Mouse (Mus musculus) 3134 (cell line): ENCODE results near the gene Slc6a6.

Experiments used
- DNase-seq: peaks from one replicate; pipeline ENCODE4 v3.0.0-alpha.2; 2011; ENCODE audit warnings: low spot score; ENCODE audit not compliant: insufficient read length; ENCODE audit errors: extremely low read depth

The Slc6a6 gene

GRCm38 (mm10) chr6:91719865-91720533, 36.1 kb downstream of the Slc6a6 start:
- no peak for DNase-seq

GRCm38 (mm10) chr6:91720588-91721214, 36.8 kb downstream of the Slc6a6 start:
- DNase-seq = no peak

DNA sequence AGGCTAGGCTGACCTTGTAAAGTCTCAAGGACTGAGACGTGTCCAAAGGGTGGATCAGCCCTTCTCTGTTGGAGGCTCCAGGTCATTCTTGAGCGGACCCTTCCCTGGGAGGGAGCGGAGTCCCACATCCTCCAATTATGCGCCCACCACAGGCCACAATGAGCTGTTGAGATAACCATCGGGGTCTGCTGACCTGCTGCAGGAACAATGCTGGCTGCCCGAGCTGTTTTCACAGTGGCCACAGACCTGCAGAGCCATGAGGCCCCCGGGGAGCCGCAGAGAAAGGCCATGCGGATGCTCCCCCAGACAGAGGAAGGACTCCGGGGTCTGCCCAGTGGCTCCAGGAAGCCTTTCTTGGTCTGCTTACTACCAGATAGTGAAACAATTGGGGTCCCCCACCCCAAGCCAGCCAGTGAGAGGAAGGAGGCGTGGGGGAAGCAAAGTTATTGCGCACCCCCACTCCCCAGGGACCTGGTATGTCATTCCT, 37.4 kb downstream of the Slc6a6 start:
- no peak for DNase-seq

DNA sequence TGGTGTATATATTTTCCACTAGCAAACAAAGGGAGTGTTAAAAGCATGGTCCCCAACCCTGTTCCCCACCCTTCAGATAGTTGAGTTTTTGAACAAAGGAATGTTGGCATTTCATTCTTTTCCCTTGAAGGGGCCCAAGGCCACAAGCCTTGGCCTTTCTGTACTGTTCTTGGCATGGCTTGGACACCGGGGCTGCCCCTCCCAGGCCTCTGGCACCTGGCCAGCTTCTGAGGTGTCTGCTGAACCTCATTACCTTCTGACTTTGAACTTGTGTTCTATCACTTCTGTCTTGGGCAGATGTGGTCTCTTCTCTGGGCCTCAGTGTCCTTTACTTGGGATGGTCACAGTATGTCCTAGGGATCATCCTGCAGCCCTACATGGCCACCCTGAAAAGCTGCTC, 43.5 kb downstream of the Slc6a6 start:
- no peak for DNase-seq

GRCm38 (mm10) chr6:91728939-91729619, 45.2 kb downstream of the Slc6a6 start:
- DNase-seq = no peak

DNA sequence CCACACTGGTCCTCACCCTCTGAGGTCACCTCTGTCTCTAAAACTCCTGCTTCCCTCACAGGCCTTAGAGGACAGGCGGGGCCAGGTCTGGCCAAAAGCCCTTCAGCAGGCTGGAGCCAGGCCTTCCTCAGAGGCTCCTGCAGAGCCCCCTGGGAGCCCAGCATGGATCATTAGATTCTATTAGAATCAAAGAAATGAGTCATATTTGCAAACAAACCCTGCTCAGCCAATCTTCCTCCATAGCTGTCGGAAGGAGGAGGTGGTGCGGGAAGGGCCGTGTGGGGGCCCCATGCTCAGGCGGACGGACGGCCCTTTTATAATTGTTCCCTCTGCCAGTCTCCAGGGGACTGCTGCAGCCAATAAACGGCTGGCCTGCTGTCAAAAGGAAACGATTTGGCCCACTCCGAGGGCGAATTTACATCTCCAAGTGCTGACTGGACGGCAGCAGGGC, 45.8 kb downstream of the Slc6a6 start:
- peak; percentile 85 for DNase-seq

DNA sequence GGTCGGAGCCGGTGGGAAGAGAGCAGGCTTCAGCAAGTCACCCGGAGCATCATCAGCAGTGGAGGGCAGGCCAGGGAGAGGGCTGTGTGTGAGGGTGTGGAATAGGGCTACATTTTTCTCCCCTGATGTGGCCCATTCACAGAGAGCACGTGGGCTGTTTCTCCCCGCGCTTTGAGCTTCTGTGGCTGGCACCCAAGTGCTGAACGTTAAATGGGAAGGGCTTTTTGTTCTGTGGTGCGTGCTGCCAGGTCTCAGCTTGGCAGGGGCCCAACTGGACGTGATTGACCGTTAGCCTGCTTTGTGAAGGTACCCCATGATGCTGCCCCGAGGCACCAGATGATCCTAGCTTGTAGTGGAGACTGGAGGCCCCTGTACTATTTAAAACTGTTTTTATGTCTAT, 48.3 kb downstream of the Slc6a6 start:
- DNase-seq = peak; percentile 80

GRCm38 (mm10) chr6:91736471-91736870, 52.6 kb downstream of the Slc6a6 start:
- peak; percentile 66 for DNase-seq

DNA sequence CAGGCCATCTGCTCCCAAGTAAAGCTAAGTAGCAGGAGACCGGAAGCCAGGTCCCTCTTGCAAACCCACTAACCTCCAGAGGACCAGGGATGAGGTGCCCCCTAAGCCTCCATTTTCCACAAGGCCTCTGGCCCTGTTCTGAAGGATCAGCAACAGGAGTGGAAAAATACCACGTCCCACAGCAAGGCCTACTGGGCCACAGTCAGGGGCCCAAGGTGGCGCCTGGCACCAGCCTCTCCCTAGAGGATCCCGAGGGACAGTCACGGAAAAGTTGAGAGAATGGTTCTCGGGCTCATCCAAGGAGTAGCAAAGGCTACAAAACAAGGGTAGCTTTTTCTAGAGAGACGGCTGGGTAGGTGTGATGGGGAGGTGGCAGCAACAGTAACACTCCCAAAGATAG, 53.6 kb downstream of the Slc6a6 start:
- no peak for DNase-seq

GRCm38 (mm10) chr6:91738058-91738457, 54.2 kb downstream of the Slc6a6 start:
- DNase-seq = peak; percentile 32

DNA sequence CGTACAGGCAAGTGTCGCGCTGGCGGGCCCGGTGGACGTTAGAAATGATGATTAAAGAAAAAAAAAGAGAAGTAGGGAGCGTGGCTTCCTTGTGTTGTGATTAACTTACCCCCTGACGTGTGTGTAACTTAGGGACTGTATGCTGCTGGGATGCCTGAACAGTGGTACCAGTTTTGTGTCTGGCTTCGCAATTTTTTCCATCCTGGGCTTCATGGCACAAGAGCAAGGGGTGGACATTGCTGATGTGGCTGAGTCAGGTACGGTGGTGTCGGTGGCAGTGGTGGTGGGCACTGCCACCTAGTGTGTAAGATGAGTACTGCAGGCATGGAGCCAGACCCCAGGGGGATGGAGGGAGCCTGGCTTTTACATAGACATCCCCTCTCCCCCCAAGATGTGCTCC, 57.2 kb downstream of the Slc6a6 start:
- no peak for DNase-seq

GRCm38 (mm10) chr6:91742466-91742865, 58.6 kb downstream of the Slc6a6 start:
- no peak for DNase-seq

DNA sequence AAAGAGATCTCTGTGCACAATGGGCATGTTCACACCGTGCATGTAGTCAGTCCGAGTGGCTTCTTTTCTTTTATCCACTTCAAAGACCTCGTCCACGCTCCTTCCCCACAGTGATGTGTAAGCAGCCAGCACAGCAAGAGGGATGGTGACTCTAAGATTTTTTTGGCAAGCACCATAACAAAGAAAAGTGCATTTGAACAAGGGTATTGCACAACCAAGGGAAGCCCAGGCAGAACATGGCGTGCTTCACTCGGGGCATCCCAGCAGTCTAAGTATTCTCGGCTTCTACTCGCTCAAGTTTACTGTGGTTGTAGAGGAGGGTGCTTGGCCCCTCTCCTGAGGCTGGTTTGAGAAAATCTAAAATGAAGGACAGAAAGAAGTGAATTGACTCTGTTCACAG, 59.1 kb downstream of the Slc6a6 start:
- DNase-seq = no peak

DNA sequence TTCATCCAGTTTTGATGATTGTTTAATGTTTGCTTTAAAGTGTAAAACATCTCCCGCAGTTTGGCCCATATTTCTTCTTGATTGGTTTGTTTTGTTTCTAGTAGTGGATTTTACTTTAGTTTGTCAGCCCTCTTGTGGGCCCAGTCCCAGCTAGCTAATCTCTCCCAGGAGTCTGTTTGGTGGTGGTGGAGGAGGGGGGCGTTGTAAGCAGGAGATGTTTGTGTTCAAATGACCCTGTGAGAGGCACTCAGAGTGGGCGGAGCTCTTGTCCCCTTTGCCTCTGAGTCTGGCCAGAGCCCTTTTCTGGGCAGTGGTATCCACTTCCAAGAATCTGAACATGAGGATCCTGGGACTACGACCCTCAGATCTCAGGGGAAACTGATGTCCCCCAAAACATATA, 60.0 kb downstream of the Slc6a6 start:
- no peak for DNase-seq

DNA sequence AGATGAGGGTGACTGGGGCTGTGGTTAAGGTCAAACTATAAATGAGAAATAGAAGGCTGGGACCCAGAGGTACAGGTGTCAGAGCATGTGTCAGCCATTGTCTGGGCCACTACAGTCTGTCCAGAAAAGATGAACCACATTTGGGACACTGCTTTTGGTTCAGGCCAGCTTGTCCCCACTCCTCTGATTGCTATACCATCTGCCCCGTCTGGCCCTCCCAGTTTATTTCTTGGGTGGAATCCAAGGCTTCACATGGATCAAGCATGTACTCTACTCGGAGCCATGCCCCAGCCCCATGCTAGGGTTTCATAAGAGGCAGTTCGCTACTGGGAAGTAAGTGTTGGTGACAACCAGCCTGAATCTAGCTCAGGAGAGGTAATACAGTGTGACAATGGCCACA, 61.4 kb downstream of the Slc6a6 start:
- no peak for DNase-seq

- DNase-seq = no peak
Measured at GRCm38 (mm10) chr6:91745947-91746582, 62.2 kb downstream of the Slc6a6 start.

GRCm38 (mm10) chr6:91746776-91747175, 62.9 kb downstream of the Slc6a6 start:
- no peak for DNase-seq

GRCm38 (mm10) chr6:91750976-91751375, 67.1 kb downstream of the Slc6a6 start:
- DNase-seq = no peak

DNA sequence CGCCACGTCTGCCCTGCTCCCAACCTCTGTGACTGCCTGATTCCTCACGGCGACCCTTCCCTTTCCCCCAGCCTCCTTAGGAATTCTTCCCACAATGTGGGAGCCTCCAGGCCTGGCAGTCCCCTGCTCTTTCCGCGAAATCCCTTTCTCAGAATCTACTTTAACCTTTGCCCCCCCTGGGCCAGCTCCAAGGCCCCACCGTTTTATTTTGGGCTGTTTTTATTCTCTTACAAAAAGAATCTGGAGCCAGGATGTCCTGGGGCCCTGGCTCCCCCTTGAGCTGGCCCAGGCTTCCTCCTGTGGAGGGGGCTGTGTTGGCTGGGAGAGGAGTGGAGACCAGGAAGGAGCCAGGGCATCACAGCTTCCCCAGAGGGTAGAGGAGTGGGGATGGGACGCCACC, 69.0 kb downstream of the Slc6a6 start:
- DNase-seq = no peak

DNA sequence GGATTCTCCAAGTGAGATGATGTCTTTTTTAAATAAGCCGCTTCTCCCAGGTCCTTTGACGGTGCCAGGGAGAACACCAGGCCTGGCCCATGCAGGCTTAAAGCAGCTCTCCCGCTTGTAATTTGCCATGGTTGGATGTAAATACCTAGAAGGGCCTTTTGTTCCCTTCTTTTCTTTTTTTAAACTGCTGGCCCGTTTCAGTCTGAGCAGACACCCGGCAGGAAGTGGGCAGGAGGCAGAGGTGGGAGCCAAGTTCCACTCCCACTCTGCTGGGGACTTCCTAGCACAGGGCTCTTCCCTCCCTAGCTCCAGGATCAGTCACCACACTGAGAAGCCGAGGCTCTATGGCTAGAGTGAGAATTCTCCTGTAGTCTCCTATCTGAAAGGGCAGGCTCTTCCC, 70.2 kb downstream of the Slc6a6 start:
- no peak for DNase-seq

DNA sequence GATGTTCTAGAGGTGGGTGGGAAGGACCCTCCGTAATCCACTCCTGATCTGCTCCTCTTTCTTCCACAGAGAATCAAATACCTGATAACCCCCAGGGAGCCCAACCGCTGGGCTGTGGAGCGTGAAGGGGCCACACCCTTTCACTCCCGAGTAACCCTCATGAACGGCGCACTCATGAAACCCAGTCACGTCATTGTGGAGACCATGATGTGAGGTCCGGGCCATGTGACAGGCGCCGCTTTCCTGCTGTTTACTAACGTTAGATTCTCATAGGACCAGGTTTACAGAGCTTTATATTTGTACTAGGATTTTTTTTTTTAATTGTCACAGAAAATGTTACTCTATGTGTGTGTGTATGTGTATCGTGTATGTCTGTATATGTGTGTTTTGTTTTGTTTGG, 71.0 kb downstream of the Slc6a6 start:
- no peak for DNase-seq
